Comparison of ENCODE assay signal across 9 mouse cellular contexts in genomic region chr4:155135909-155136585, GRCm38 (mm10). TPM values are rescaled to one million over a fixed set of nuclear protein-coding genes. Genes with fewer than 3 reads are reported as not detected.
A peak's percentile ranks its signal among the peaks of the same experiment; 100 is the strongest.
DNase-seq lines count a peak whose midpoint lies in the region; ATAC-seq and TF ChIP-seq lines count a peak whose summit lies in the region.
"Had no signal": no experiment of that assay in that cellular context is flagged by ENCODE, and none has a peak within 500 bp of the region (broad histone marks: within the 10 kb centered on the region; RNA-seq: fewer than 3 reads in every experiment).

No protein-coding gene starts in this region.

- H3K27ac ChIP-seq in neural tube, embryonic 11.5 days (ENCODE audit: low read depth, low read length) = 0 out of 2 replicates have a peak overlapping the region, but pooled peaks have one; percentile 8
- no peak overlapping the region for H3K27ac ChIP-seq in neural tube, embryonic 15.5 days (replicated peaks)
- H3K27ac ChIP-seq in kidney, embryonic 14.5 days (ENCODE audit: low read depth, low read length) = 0 out of 2 replicates have a peak overlapping the region, but pooled peaks have one; percentile 51

- no peak overlapping the region for H3ac ChIP-seq in myocyte (ENCODE audit: control insufficient read depth, insufficient read length)

- no peaks in the 10 kb centered on the region for H3K36me3 ChIP-seq in neural tube, embryonic 11.5 days (ENCODE audit: control insufficient read depth, insufficient read depth, low read length)
- no peaks in the 10 kb centered on the region for H3K36me3 ChIP-seq in neural tube, embryonic 15.5 days
- no peaks in the 10 kb centered on the region for H3K36me3 ChIP-seq in kidney, embryonic 14.5 days (ENCODE audit: control insufficient read depth, insufficient read depth, low read length)
- H3K36me3 ChIP-seq in myocyte (ENCODE audit: control insufficient read depth, insufficient read depth) = no peaks in the 10 kb centered on the region

- TF ChIP-seq POLR2A in myocyte (IDR thresholded peaks at IDR 0.05; ENCODE audit: insufficient read length, low read depth) = no peak

- H3K4me2 ChIP-seq in neural tube, embryonic 11.5 days (ENCODE audit: low read depth) = no peak overlapping the region
- H3K4me2 ChIP-seq in neural tube, embryonic 15.5 days = no peak overlapping the region
- no peak overlapping the region for H3K4me2 ChIP-seq in kidney, embryonic 14.5 days (replicated peaks; ENCODE audit: low read depth, low read length)
- H3K4me2 ChIP-seq in myocyte (ENCODE audit: low read depth) = peak overlapping the region; percentile 48

- 65% methylated on average over 5 of the region's 5 CpGs for WGBS in neural tube, embryonic 11.5 days
- WGBS in neural tube, embryonic 15.5 days = 65% methylated on average over 5 of the region's 5 CpGs
- 53% methylated on average over 5 of the region's 5 CpGs for WGBS in kidney, embryonic 14.5 days

- H3K27me3 ChIP-seq in neural tube, embryonic 11.5 days (ENCODE audit: control insufficient read depth, insufficient read depth, low read length) = no peaks in the 10 kb centered on the region
- no peaks in the 10 kb centered on the region for H3K27me3 ChIP-seq in neural tube, embryonic 15.5 days (replicated peaks)
- H3K27me3 ChIP-seq in kidney, embryonic 14.5 days (ENCODE audit: control insufficient read depth, insufficient read depth, low read length) = no peaks in the 10 kb centered on the region
- H3K27me3 ChIP-seq in myocyte (ENCODE audit: control insufficient read depth, insufficient read depth, insufficient read length) = no peaks in the 10 kb centered on the region

- H3K9ac ChIP-seq in neural tube, embryonic 11.5 days (ENCODE audit: low read length) = no peak overlapping the region
- no peak overlapping the region for H3K9ac ChIP-seq in neural tube, embryonic 15.5 days (replicated peaks)
- no peak overlapping the region for H3K9ac ChIP-seq in kidney, embryonic 14.5 days (ENCODE audit: low read depth, low read length)

- H3K9me3 ChIP-seq in neural tube, embryonic 11.5 days (ENCODE audit: control insufficient read depth, low read length) = no peaks in the 10 kb centered on the region
- H3K9me3 ChIP-seq in neural tube, embryonic 15.5 days (replicated peaks) = no peaks in the 10 kb centered on the region
- no peaks in the 10 kb centered on the region for H3K9me3 ChIP-seq in kidney, embryonic 14.5 days (ENCODE audit: control insufficient read depth, low read length)

- no peak overlapping the region for H3K4me3 ChIP-seq in neural tube, embryonic 11.5 days (ENCODE audit: low read depth, low read length)
- H3K4me3 ChIP-seq in neural tube, embryonic 15.5 days (replicated peaks) = no peak overlapping the region
- no peak overlapping the region for H3K4me3 ChIP-seq in kidney, embryonic 14.5 days (ENCODE audit: low read length)
- no peak overlapping the region for H3K4me3 ChIP-seq in myocyte

- DNase-seq in embryo, embryonic 10 days (ENCODE audit: low spot score) = peak; percentile 22
- DNase-seq in embryo, embryonic 11 days = no peak
- no peak for DNase-seq in neural tube, embryonic 11.5 days (ENCODE audit: low spot score)
- DNase-seq in thymus, adult 18-20 months = no peak
- DNase-seq in layer of hippocampus, postnatal 36 days = no peak
- DNase-seq: B cell, adult 2 months had no signal

- no peak for ATAC-seq in neural tube, embryonic 11.5 days (ENCODE audit: insufficient read depth, low FRiP score, low TSS enrichment)
- no peak for ATAC-seq in neural tube, embryonic 15.5 days (ENCODE audit: low FRiP score)
- 0 out of 2 replicates have a peak, but pooled peaks have one; percentile 25 for ATAC-seq in kidney, embryonic 14.5 days (ENCODE audit: low FRiP score, low TSS enrichment)

- no peaks in the 10 kb centered on the region for H3K79me2 ChIP-seq in myocyte (ENCODE audit: control insufficient read depth, insufficient read depth)

- peaks cover 20% of the 10 kb centered on the region; the same call in 1 of the 2 replicates for H3K4me1 ChIP-seq in neural tube, embryonic 11.5 days (ENCODE audit: control insufficient read depth, insufficient read depth, low read length)
- peaks cover 25% of the 10 kb centered on the region for H3K4me1 ChIP-seq in neural tube, embryonic 15.5 days
- H3K4me1 ChIP-seq in kidney, embryonic 14.5 days (ENCODE audit: control insufficient read depth, insufficient read depth, low read length) = peaks cover 28% of the 10 kb centered on the region

TF ChIP-seq in myocyte, 11 proteins besides CTCF, POLR2A, EP300 and RAD21:
- no peak for TF ChIP-seq E2F4 (IDR thresholded peaks at IDR 0.05; ENCODE audit: insufficient read depth)
- TF ChIP-seq MAX (IDR thresholded peaks at IDR 0.05; ENCODE audit: low read depth) = no peak
- TF ChIP-seq MYOG (IDR thresholded peaks at IDR 0.05; ENCODE audit: control insufficient read depth in 1 of 3, insufficient read depth in 1 of 3, insufficient read length in 2 of 3, low read depth in 2 of 3) = peak; percentile 81 to 97 (median 89)
- no peak for TF ChIP-seq REST (IDR thresholded peaks at IDR 0.05; ENCODE audit: insufficient read depth, insufficient read length)
- peak; percentile 9 for TF ChIP-seq SRF (IDR thresholded peaks at IDR 0.05; ENCODE audit: control insufficient read depth, insufficient read length, low read depth)
- TF ChIP-seq TCF12 (IDR thresholded peaks at IDR 0.05; ENCODE audit: insufficient read depth, poor library complexity, severe bottlenecking) = peak; percentile 93
- TF ChIP-seq MYOD1 (IDR thresholded peaks at IDR 0.05; ENCODE audit: control insufficient read depth in 1 of 3, insufficient read length in 2 of 3, low read depth in 2 of 3) = peak; percentile 88 to 99 (median 99)
- TF ChIP-seq CEBPB (IDR thresholded peaks at IDR 0.05; ENCODE audit: insufficient read depth, poor library complexity, severe bottlenecking) = no peak
- TF ChIP-seq POLR2AphosphoS2 (IDR thresholded peaks at IDR 0.05; ENCODE audit: insufficient read length, low read depth) = no peak
- peak; percentile 84 for TF ChIP-seq TCF3 (IDR thresholded peaks at IDR 0.05; ENCODE audit: insufficient read length, low read depth)
- TF ChIP-seq USF1 (IDR thresholded peaks at IDR 0.05; ENCODE audit: low read depth) = no peak

RNA-seq across cellular contexts. Expression of gene Morn1, which starts 49.7 kb away (rescaled TPM):
- 3.9 and 5.3 TPM in 2 replicates for polyA plus RNA-seq in neural tube, embryonic 11.5 days (2014; fragmentation: Nextera tagmentation; extraction: Ambion mirVana)
- polyA plus RNA-seq in neural tube, embryonic 15.5 days (2015; fragmentation: Nextera tagmentation; extraction: Ambion mirVana) = 6.4 and 6.7 TPM in 2 replicates
- polyA plus RNA-seq in kidney, embryonic 14.5 days (2014; fragmentation: Nextera tagmentation; extraction: Ambion mirVana) = 5.8 and 6.9 TPM in 2 replicates
- 2.6 TPM for polyA plus RNA-seq in myocyte (2012; fragmentation: generic; extraction: Trizol)
- total RNA-seq in layer of hippocampus, postnatal 36 days (2021) = 10 to 100 TPM; 11.6 to 12.6 TPM

RNA-seq across cellular contexts. Expression of gene Rer1, which starts 49.9 kb away (rescaled TPM):
- 143 and 145 TPM in 2 replicates for polyA plus RNA-seq in neural tube, embryonic 11.5 days (2014; fragmentation: Nextera tagmentation; extraction: Ambion mirVana)
- polyA plus RNA-seq in neural tube, embryonic 15.5 days (2015; fragmentation: Nextera tagmentation; extraction: Ambion mirVana) = 130 and 139 TPM in 2 replicates
- 167 and 180 TPM in 2 replicates for polyA plus RNA-seq in kidney, embryonic 14.5 days (2014; fragmentation: Nextera tagmentation; extraction: Ambion mirVana)
- 117 TPM for polyA plus RNA-seq in myocyte (2012; fragmentation: generic; extraction: Trizol)
- total RNA-seq in layer of hippocampus, postnatal 36 days (2021) = 10 to 100 TPM; 65.6 to 68.8 TPM
